Mouse (Mus musculus) cerebellum, postnatal 36 days (tissue): ENCODE results near the gene Whamm.
A peak's percentile ranks its signal among the peaks of the same experiment; 100 is the strongest.

Source experiments
- DNase-seq, 2 experiments: peaks; one replicate each; pipeline ENCODE4 v3.0.0; 2021 to 2022; ENCODE audit warnings: mixed read lengths in 2 of 2

The Whamm gene

DNA sequence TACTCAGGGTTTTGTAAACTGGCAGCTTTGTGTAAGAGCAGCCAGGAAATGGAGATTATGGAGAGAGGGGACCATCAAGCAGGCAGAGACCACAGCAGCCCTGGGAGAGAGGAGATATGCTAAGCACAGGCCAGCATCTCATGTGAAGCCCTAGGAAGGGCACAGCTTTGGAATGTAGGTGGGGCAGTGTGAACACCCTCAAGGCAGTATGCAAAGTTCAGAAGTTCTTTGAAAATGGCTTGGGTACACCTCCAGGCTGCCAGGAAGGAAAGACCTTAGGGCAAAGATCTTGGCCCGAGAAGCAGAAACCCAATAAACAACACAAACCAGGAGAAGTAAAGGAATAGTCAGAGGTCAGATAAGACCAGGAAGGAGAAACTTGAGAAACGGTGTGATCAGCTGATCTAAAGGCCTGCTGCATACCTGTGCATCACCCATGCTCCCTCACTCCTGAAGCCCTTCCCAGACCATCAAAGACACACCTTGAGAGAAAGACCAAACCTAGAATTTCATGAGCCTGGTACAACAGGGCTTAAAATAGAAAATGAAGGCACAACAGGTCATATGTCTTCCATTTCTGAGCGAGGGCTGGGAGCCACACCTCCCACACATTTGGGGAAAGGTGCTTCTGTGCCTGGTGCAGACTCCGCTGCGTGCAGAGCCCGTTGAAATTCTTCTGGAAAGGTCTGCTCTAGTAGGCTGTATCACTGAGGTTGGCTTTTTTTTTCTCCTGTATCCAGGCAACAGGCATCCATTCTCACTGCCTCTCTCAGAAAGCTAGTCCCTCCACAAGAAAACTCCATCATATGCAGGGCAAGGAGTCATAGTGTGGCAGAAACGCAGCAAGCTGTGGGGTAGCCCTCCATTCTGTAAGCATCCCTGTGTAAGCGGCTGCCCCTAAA lies 28.6 kb downstream of the Whamm start:
- no peak for DNase-seq

DNA sequence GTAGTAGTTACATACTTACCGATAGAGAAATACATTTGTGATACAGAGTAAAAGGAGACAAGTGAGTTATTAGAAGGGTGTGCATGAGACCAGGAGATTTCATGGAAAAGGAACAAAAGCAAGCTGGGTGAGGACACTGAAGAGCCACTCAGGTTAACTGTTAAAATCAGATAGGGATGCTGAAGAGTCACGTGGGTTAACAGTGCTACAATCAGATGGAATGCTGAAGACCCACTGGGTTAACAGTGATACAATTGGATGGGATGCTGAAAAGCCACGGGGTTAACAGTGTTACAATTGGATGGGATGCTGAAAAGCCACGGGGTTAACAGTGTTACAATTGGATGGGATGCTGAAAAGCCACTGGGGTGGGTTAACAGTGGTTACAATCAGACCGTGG lies 33.9 kb downstream of the Whamm start:
- no peak for DNase-seq

DNA sequence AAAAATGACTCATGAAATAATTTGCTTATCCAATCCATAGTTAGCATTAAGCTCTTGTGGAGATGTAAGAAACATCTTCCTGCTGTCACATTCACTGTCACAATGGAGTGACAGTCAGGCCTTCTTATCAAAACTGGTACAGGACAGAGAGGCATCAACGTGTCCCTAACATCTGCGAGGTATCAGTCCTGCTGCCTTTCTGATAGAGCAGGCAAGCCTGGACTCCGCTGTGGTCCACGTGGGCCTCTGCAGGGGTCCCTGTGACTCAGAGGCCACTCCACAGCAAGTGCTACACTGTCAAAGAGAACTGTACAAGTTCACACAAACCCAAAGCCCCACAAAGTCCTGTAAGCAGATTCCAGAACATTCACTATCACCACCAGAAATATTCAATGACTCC lies 34.4 kb downstream of the Whamm start:
- no peak for DNase-seq

DNA sequence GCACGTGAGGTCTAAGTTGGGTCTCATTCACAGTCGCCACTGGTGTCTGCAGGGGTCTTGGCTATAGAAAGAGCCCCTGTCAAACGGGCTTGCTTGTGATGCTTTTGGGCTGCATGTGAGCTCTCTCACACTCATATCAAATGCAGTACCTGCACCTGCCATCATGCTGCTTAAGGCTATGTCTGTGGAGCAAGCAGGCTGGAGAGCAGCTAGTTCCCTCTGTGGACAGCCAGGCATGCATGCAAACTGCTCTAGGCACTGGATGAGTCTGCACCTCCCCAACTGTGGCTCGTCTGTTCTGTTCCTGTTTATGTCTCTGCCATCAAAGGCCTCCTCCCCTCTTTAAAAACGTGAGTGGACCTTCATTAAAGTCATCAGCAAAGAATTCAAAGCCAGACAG lies 35.4 kb downstream of the Whamm start:
- DNase-seq = no peak

DNA sequence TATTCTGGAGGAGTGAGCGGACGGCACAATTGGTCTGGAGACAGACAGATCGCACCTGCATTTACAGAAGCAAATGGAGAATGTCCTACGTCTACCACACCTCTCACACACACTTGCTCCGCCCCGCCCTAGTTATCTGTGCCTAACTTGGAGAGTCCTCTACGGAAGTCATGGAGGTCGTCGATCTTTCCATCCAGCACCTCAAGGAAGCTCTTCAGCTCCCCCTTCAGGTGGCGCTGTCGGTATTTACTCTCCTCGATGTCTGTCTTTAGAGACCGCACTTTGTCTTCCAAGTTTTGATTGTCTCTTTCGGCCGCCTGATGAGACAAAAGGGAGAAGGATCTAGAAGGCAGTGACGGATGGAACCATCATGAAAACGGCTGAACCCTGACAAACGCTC lies 39.1 kb downstream of the Whamm start:
- DNase-seq = peak in 1 of 2 experiments; percentile 21

DNA sequence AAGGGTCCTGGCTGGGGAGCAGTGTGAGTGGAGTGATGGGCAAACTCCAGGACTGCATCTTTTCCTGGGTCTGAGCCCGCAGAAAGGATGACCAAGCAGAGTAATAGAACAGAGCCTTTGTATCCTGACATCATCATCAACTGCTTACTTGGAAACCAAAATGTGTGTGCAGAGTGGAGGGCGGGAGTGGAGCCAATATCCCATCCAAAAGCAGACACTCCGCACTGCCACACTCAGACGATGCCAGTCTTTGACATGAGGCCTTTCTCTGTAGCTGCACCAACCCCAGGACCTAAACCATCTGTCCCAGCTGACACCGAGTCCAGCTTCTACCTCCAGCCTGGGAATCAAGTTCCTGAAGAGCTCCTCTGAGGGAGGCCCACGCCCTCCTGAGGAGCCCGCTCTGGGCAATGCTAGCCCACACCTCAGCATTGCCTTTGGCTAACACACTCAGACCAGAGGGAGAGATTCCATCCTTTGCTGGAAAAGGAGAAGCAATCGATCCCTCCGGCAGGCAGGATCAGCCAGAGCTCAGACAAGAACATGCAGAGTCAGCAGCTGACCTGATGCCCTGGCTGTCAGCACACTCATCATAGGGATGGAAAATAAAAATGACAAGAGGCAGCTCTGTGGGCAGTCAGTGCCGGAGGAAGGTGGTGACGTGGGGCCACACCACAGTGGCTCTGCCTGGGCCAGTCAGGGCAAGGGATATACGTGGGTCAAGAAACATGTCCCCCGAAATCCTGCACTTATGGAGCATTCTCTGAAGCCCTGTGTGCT lies 42.0 kb downstream of the Whamm start:
- no peak for DNase-seq

DNA sequence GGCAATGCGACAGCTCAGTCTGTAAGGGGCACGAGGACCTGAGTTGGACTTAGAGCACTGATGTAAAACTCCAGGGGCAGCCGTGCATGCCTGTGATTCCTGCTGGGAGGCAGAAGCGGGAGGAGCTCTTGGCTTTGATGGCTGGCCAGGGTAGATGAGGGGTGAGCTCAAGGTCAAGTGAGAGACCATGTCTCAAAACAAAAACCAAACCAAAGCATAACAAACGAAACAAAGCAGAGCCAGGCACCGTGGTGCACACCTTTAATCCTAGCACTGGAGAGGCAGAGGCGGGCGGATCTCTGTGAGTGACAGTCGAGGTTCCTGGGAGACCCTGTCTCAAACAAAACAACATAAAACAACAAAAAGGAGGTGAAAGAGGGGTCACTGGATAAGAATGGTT lies 44.0 kb downstream of the Whamm start:
- no peak for DNase-seq

DNA sequence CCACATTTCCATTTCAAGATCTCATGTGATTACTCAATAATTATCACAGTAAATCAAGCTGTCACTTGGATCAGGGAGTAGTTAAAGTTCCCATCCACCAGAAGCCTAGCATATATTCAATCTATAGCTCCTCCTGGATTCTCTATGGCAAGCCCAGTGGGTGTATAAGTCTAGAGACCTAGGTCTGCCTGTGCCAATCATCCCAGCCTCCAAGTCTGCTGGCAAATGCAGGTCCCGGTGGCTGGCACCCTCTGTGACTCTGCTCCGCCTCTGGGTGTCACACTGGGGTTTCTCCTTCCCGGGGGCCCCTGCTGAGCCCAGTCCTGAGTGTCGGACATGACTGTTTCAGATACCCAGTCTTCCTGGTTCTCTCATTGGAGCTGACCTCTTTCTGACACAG lies 51.7 kb downstream of the Whamm start:
- DNase-seq = no peak

DNA sequence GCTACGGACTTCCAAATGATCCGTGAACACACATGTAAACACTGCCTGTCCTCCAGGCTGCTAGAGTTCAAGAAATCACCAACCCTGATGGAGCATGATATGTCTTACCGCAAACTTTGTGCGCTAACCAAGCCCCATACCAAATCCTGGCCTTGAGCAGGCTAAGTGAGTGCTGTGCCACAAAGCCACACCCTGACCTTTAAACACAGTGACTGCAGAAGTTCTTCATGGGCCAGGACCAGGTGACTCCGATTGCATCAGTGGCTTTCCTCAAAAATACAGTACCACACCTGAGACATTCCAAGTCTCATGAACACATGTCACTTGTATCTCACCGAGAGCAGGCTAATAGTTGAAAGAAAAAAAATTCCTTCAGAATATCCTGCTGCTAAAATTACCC lies 52.7 kb downstream of the Whamm start:
- DNase-seq = no peak

DNA sequence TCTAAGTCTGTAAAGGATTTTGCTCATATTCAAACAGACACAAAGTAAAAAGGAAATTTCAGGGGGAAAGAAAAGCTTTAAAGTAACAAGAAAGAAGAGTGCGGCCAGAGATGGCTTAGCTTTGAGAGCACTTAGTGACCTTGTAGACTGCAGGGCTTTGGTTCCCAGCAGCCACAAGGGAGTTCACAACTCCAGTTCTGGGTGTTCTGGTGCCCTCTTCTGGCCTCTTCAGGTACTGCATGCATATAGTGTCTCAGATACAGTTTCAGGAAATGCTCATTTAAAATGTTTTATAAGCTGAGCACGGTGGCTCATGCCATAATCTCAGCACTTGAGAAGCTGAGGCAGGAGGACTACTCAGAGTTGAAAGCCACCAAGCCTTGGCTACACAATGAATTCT lies 55.4 kb downstream of the Whamm start:
- DNase-seq = no peak

DNA sequence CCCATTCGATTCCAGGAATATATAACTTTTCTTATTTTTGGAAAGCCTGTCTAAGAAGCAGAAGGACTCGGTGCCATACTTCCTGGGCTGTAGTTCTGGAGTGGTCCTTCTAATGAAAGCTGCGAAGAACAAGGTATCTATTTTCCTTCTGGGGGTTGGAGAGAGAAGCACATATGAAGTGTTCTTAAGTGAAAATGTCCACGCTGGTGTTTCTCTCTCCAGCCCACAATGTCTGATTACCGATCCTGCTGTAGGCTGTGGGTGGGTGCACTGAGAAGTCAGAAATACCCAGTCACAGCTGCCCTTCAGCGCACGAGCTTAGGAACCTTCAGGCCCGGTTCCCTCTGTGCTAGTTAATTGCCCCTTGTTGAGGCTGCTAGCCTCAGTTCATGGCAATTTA lies 60.2 kb downstream of the Whamm start:
- DNase-seq = no peak

DNA sequence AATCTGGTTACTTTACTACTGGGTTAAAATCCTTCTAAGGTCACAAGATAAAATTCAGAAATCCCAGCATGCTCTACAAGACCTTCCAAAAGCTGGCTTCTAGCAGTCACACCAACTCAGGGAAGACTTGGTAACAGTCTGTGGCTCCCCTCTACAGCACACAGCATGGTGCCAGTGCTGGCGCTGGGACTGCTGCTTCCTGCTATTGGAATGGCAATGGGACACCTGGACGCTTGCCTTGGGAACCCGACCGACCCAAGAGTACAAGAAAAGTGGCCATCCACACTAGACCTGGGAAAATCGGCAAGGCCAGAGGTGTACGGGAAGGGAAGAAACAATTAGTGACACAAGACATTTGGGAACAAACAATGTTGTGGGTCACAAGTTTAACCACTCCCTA lies 61.5 kb downstream of the Whamm start:
- DNase-seq = peak; percentile 23 to 33

DNA sequence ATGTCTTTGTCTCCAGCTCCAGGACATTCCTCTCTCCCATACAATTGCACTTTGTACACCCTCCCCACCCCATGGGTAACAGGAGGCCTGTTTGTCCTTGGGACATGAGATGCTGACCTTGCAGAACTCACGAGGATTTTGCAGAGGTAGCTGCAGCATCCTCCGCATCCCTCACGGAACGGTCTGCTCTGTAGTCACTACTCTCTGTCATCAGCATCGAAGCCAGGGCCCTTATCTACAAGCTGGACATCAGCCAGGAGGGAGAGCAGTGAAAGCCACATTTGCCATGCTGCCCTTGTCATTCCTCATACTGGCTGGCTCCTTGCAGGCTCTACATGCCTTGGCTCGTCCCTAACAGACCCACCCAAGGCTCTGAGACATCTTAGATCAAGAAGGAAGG lies 70.0 kb downstream of the Whamm start:
- no peak for DNase-seq

DNA sequence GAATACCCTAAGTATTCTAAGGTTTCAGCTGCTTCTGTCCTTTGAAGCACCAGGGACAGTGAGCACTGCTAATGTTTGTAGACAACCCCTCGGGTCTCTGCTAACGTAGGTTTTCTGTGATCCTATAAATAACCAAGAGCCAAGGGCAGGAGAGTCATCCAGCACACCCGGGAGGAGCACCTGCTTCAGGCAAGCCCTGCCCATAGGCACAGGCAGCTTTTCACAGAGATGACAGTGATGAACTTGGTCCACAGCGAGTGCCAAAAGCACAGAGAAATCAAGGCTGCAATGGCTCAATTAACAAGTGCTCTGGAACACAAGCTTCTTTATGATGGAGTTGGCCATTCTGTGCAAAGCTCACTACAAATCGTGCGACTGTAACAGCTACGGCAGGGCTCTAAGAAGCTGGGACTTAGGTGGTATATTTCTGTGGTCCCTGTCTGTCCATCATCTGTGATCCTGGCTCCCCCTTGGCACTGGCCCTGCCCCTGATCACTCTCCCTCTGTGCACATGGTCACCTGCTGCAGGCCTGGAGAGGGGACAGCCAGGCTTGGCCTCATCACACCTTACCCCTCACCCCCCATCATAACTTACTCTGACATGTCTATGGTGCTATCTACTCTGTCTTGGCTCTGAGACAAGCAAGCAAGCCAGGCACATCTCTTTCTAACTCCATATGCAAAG lies 73.6 kb downstream of the Whamm start:
- DNase-seq = peak; percentile 53 to 65
